Mouse (Mus musculus): ENCODE results near the gene Dgke. TPM values are rescaled to one million over a fixed set of nuclear protein-coding genes. Genes with fewer than 3 reads are reported as not detected.

Gene Dgke
- polyA plus RNA-seq, 1 experiment from 2014 or later, result 1.9 TPM

- DNase-seq (ENCODE audit: low spot score), result no peak
- no peaks in the 10 kb centered on the region for H3K9me3 ChIP-seq (ENCODE audit: control insufficient read depth, low read length)
These were observed 41.0 kb downstream of the Dgke start for GRCm38 (mm10) chr11:89025603-89026002.

DNA sequence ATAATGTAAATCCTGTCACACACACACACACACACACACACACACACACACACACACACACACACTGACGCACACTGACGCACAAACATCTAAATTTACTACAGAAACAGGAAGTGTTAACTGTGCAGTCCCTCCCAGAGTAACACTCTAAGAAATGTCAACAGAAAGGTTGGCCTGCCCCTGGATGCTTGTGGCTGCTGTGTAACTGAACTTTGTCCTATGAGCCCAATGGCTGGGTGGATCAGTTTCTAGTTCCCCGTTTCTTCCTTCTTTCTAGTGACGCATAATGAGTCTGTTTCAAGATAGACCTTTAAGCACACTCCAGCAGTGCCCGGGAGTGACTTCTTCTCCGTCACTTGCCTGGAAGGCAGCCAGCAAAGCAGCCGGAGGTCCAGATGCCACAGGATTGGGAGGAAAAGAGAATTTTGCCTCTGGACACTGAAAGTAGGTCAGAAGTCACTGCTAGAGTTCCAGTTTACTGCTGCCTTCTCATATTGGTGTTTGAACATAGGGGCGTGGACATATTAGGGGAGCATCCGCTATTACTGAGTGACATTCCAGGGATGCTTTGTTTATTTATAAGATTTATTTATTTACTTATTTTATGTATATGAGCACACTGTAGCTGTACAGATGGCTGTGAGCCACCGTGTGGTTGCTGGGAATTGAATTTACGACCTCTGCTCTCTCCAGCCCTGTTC is 42.3 kb downstream of the Dgke start:
- no peak overlapping the region for H3K9ac ChIP-seq (ENCODE audit: low read depth, low read length)
- no peak overlapping the region for H3K4me3 ChIP-seq (ENCODE audit: low read depth, low read length)
- 63% methylated on average over 11 of the region's 11 CpGs for WGBS
- H3K27me3 ChIP-seq (replicated peaks; ENCODE audit: control insufficient read depth, insufficient read depth, low read length), result no peaks in the 10 kb centered on the region
- no peaks in the 10 kb centered on the region for H3K36me3 ChIP-seq (ENCODE audit: control insufficient read depth, insufficient read depth, low read length)
- H3K4me2 ChIP-seq, result peak overlapping the region; percentile 28; the same call in 1 of the 2 replicates
- no peak for DNase-seq (ENCODE audit: low spot score)
- H3K9me3 ChIP-seq (ENCODE audit: control insufficient read depth, low read length), result no peaks in the 10 kb centered on the region
- peaks cover 44% of the 10 kb centered on the region for H3K4me1 ChIP-seq (replicated peaks; ENCODE audit: control insufficient read depth, insufficient read depth, low read length)
- H3K27ac ChIP-seq (ENCODE audit: low read depth, low read length), result peak overlapping the region; percentile 76
- ATAC-seq (replicated peaks; ENCODE audit: low FRiP score), result peak; percentile 26

More at GRCm38 (mm10) chr11:89025603-89026002, 41.0 kb downstream of the Dgke start:
- no peaks in the 10 kb centered on the region for H3K36me3 ChIP-seq (ENCODE audit: control insufficient read depth, insufficient read depth, low read length)
- no peak overlapping the region for H3K4me2 ChIP-seq
- ATAC-seq (replicated peaks; ENCODE audit: low FRiP score), result no peak
- peaks cover 40% of the 10 kb centered on the region for H3K4me1 ChIP-seq (replicated peaks; ENCODE audit: control insufficient read depth, insufficient read depth, low read length)
- 83% methylated on average over 3 of the region's 3 CpGs for WGBS
- no peak overlapping the region for H3K4me3 ChIP-seq (ENCODE audit: low read depth, low read length)
- no peak overlapping the region for H3K9ac ChIP-seq (ENCODE audit: low read depth, low read length)
- H3K27me3 ChIP-seq (replicated peaks; ENCODE audit: control insufficient read depth, insufficient read depth, low read length), result no peaks in the 10 kb centered on the region
- no peak overlapping the region for H3K27ac ChIP-seq (ENCODE audit: low read depth, low read length)

DNA sequence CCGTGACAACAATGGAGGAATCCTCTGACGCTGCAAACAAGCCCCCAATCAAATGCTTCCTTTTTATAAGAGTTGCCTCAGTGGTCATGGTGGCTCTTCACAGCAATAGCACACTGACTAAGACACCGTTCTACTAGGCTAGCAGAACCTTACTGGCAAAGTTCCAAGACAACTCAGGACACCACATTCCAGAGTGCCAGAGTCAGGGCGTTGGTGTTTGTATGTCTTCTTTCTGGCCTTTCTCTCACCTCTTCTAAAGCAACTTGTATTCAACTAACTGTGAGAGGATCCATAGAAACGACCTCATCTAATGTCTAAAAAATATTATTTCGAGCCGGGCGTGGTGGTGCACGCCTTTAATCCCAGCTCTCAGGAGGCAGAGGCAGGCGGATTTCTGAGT is 43.2 kb downstream of the Dgke start:
- 76% methylated on average over 10 of the region's 10 CpGs for WGBS
- DNase-seq (ENCODE audit: low spot score) (no peak), ATAC-seq (replicated peaks; ENCODE audit: low FRiP score) (no peak)
- Histone ChIP-seq H3K4me2 (no peak overlapping the region), H3K27me3 (replicated peaks; ENCODE audit: control insufficient read depth, insufficient read depth, low read length) (no peaks in the 10 kb centered on the region), H3K9ac (ENCODE audit: low read depth, low read length) (no peak overlapping the region), H3K36me3 (ENCODE audit: control insufficient read depth, insufficient read depth, low read length) (no peaks in the 10 kb centered on the region), H3K9me3 (ENCODE audit: control insufficient read depth, low read length) (no peaks in the 10 kb centered on the region), H3K4me3 (ENCODE audit: low read depth, low read length) (no peak overlapping the region), H3K4me1 (replicated peaks; ENCODE audit: control insufficient read depth, insufficient read depth, low read length) (peaks cover 43% of the 10 kb centered on the region), H3K27ac (ENCODE audit: low read depth, low read length) (no peak overlapping the region; the same call in 1 of the 2 replicates)

DNA sequence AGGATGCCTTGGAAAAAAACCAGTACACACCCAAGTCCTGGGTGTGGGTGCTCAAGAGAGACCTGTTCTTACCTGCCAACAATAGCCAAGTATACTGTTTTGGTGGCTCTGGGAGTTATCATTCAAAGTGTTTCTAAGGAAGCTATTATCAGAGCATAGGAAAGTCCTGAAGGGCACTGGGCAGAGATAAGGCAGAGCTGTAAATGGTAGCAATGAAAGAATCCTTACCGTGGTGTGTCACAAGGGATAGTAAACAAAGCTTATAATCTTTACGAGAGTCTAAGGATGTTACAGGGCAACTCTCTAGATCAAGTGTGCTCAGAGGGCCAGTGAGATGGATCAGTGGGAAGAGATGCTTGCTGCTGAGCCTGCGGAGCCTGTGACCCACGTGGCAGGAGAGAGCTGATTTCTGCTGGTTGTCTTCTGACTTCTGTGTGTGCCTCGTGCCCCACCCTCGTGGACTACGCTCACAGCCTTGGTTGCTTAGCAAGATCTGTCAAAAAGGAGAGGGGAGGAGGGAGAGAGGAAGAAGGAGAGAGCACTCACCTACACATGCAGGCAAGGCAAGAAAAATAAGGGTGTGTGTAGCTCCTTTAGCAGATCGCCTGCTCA is 44.4 kb downstream of the Dgke start:
- Histone ChIP-seq H3K9me3 (ENCODE audit: control insufficient read depth, low read length) (no peaks in the 10 kb centered on the region), H3K9ac (ENCODE audit: low read depth, low read length) (no peak overlapping the region), H3K4me2 (no peak overlapping the region), H3K4me3 (ENCODE audit: low read depth, low read length) (no peak overlapping the region), H3K27me3 (replicated peaks; ENCODE audit: control insufficient read depth, insufficient read depth, low read length) (no peaks in the 10 kb centered on the region), H3K4me1 (replicated peaks; ENCODE audit: control insufficient read depth, insufficient read depth, low read length) (peaks cover 45% of the 10 kb centered on the region), H3K36me3 (ENCODE audit: control insufficient read depth, insufficient read depth, low read length) (no peaks in the 10 kb centered on the region), H3K27ac (ENCODE audit: low read depth, low read length) (no peak overlapping the region)
- no peak for DNase-seq (ENCODE audit: low spot score)
- no peak for ATAC-seq (replicated peaks; ENCODE audit: low FRiP score)
- 38% methylated on average over 8 of the region's 8 CpGs for WGBS

DNA sequence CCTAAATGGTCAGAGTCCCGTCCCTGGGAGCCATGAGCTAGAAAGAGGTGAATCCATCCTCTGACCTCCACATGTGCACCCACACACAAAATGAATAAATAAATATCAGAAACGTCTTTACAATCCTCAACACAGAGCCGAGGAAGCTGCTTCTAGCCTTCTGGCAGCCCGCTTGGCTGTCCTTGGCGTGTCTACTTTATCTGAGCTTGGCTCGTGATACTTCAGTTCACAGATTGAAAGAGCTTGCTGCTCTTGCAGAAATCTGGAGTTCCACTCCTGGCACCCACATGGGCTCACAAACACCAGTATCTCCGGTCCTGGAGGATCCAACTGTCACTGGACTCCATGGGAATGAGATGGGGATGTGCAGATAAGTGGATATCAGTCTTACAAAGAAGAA is 45.0 kb downstream of the Dgke start:
- no peak for ATAC-seq (replicated peaks; ENCODE audit: low FRiP score)
- H3K36me3 ChIP-seq (ENCODE audit: control insufficient read depth, insufficient read depth, low read length), result peaks cover 3% of the 10 kb centered on the region; the same call in 1 of the 2 replicates
- no peak overlapping the region for H3K4me2 ChIP-seq
- DNase-seq (ENCODE audit: low spot score), result no peak
- no peaks in the 10 kb centered on the region for H3K9me3 ChIP-seq (ENCODE audit: control insufficient read depth, low read length)
- WGBS, result 66% methylated on average over 7 of the region's 7 CpGs
- H3K27ac ChIP-seq (ENCODE audit: low read depth, low read length), result 0 out of 2 replicates have a peak overlapping the region, but pooled peaks have one; percentile 13
- H3K9ac ChIP-seq (ENCODE audit: low read depth, low read length), result no peak overlapping the region
- no peak overlapping the region for H3K4me3 ChIP-seq (ENCODE audit: low read depth, low read length)
- no peaks in the 10 kb centered on the region for H3K27me3 ChIP-seq (replicated peaks; ENCODE audit: control insufficient read depth, insufficient read depth, low read length)
- peaks cover 50% of the 10 kb centered on the region for H3K4me1 ChIP-seq (replicated peaks; ENCODE audit: control insufficient read depth, insufficient read depth, low read length)

DNA sequence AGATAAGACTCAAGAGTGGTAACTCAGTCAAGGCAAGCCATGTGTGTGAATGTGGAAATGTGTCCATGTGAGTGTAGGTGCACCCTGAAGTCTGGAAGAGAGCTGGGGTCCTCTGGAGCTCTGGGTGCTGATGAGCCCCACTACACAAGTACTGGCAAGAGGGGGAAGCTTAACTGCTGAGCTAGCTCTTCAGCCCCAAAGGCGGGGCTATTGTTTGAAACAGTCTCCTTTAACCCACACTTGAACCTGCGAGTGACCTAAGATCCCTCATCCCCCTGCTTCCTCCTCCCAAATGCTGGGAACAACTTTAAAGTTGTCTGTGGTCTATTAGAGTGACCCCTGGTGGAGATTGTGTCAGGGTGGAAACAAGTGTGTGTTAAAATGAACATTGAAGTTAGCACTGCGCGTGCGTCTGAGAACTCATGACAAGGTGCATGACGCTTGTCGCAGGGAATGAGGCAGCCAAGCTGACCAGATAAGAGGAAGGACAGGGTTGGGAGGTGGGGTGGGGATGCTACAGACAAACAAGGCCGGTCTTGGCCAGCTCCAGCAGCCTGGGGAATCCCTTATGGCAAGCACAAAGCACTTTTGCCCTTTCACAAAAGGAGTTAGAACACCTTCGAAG is 45.9 kb downstream of the Dgke start:
- no peak for ATAC-seq (replicated peaks; ENCODE audit: low FRiP score)
- Histone ChIP-seq H3K4me3 (ENCODE audit: low read depth, low read length) (no peak overlapping the region), H3K9me3 (ENCODE audit: control insufficient read depth, low read length) (no peaks in the 10 kb centered on the region), H3K27ac (ENCODE audit: low read depth, low read length) (no peak overlapping the region), H3K36me3 (ENCODE audit: control insufficient read depth, insufficient read depth, low read length) (peaks cover 10% of the 10 kb centered on the region; the same call in 1 of the 2 replicates), H3K4me1 (replicated peaks; ENCODE audit: control insufficient read depth, insufficient read depth, low read length) (peaks cover 53% of the 10 kb centered on the region), H3K9ac (ENCODE audit: low read depth, low read length) (no peak overlapping the region), H3K4me2 (no peak overlapping the region), H3K27me3 (replicated peaks; ENCODE audit: control insufficient read depth, insufficient read depth, low read length) (no peaks in the 10 kb centered on the region)
- WGBS, result 68% methylated on average over 9 of the region's 9 CpGs
- DNase-seq (ENCODE audit: low spot score), result no peak

DNA sequence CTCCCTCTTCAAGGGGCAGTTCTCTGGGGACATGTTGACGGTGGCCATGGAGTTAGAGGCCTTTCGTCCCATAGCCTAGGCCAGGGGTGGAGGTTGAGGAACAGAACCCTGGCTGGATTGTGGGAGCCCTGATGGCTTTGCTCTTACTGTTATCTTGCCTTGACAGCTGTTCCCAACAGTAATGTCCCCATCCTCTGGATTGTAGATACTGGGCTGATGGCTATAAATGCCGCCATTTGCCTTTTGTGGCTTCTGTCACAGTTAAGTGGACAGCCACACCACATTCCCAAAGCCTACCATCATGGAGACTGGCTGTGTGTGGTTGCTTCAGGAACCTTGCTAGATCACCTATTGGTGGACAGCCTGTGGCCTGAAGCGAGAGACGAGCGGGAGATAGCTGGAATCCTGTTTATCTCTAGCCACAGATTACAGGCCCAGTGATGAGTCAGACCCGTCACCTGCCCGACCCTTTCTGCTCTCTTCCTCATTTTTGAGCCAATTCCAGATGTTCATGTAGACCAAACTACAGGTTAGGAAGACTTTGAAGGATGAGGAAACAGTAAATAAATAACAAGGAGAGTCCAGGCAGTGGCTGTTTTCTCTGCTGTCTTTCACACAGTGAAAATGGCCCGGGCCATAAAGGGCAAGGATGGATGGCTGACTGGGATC is 49.0 kb downstream of the Dgke start:
- H3K9ac ChIP-seq (ENCODE audit: low read depth, low read length), result no peak overlapping the region
- H3K4me3 ChIP-seq (ENCODE audit: low read depth, low read length), result no peak overlapping the region
- peak overlapping the region; percentile 33 for H3K4me2 ChIP-seq
- no peaks in the 10 kb centered on the region for H3K27me3 ChIP-seq (replicated peaks; ENCODE audit: control insufficient read depth, insufficient read depth, low read length)
- ATAC-seq (replicated peaks; ENCODE audit: low FRiP score), result peak; percentile 85
- H3K9me3 ChIP-seq (ENCODE audit: control insufficient read depth, low read length), result no peaks in the 10 kb centered on the region
- no peak overlapping the region for H3K27ac ChIP-seq (ENCODE audit: low read depth, low read length)
- peaks cover 28% of the 10 kb centered on the region for H3K36me3 ChIP-seq (ENCODE audit: control insufficient read depth, insufficient read depth, low read length)
- H3K4me1 ChIP-seq (replicated peaks; ENCODE audit: control insufficient read depth, insufficient read depth, low read length), result peaks cover 50% of the 10 kb centered on the region
- no peak for DNase-seq (ENCODE audit: low spot score)
- 51% methylated on average over 9 of the region's 9 CpGs for WGBS

DNA sequence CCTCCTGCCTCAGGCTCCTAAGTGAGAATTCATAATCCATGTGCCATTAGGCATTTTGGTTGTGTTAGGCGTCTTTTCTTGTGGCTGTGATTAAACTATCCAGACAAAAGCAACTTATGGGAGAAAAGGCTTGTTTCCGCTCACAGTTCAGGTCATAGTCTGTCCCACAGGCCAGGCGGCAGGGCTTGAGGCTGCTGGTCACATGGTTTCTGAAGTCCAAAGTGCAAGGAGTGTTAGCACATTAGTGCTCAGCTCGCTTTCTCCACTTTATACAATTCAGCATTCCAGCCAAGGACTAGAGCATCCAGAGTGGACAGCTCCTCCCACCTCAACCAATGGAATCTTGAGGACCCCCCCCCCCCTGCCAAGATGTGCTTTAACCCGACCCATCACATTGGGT is 54.4 kb downstream of the Dgke start:
- H3K27me3 ChIP-seq (replicated peaks; ENCODE audit: control insufficient read depth, insufficient read depth, low read length), result no peaks in the 10 kb centered on the region
- ATAC-seq (replicated peaks; ENCODE audit: low FRiP score), result no peak
- peaks cover 53% of the 10 kb centered on the region for H3K36me3 ChIP-seq (ENCODE audit: control insufficient read depth, insufficient read depth, low read length)

More for the DNA sequence above, 54.4 kb downstream of the Dgke start:
- no peak overlapping the region for H3K4me2 ChIP-seq
- no peak overlapping the region for H3K4me3 ChIP-seq (ENCODE audit: low read depth, low read length)
- H3K27ac ChIP-seq (ENCODE audit: low read depth, low read length), result no peak overlapping the region
- no peaks in the 10 kb centered on the region for H3K9me3 ChIP-seq (ENCODE audit: control insufficient read depth, low read length)
- H3K4me1 ChIP-seq (replicated peaks; ENCODE audit: control insufficient read depth, insufficient read depth, low read length), result peaks cover 8% of the 10 kb centered on the region
- H3K9ac ChIP-seq (ENCODE audit: low read depth, low read length), result no peak overlapping the region
- no peak for DNase-seq (ENCODE audit: low spot score)
- 87% methylated on average over 5 of the region's 5 CpGs for WGBS

Data from liver, embryonic 11.5 days (tissue).